Mouse (Mus musculus) ES-E14 (cell line): ENCODE measurements around the gene Tst. TPM values are rescaled to one million over a fixed set of nuclear protein-coding genes. Genes with fewer than 3 reads are reported as not detected.

Experiments
- DNase-seq: peaks from one replicate; pipeline ENCODE4 v3.0.0-alpha.2; 2013; ENCODE audit warnings: low read depth, low spot score
- H3K27ac ChIP-seq: 2 replicates; pipeline ENCODE4 v1.5.1; 2012; ENCODE audit warnings: low read depth, mild to moderate bottlenecking, low read length, moderate library complexity, mixed read lengths; ENCODE audit not compliant: poor library complexity, insufficient read depth, severe bottlenecking
- H3K36me3 ChIP-seq: 2 replicates; pipeline ENCODE4 v1.6.1; 2012; ENCODE audit warnings: mild to moderate bottlenecking, low read length, moderate library complexity, mixed read lengths; ENCODE audit not compliant: control insufficient read depth, poor library complexity, insufficient read depth, severe bottlenecking
- H3K4me1 ChIP-seq, 2 experiments: fragments of 150-350 bp in 1 of 2; sonication (generic) in 1 of 2; 2 replicates each; pipeline ENCODE4 v1.6.1; 2012; ENCODE audit warnings: low read length in 2 of 2, mild to moderate bottlenecking in 1 of 2, mixed read lengths in 1 of 2; ENCODE audit not compliant: control insufficient read depth in 2 of 2, insufficient read depth in 2 of 2, poor library complexity in 1 of 2
- H3K4me3 ChIP-seq, 2 experiments: fragments of 150-350 bp in 1 of 2; sonication (generic) in 1 of 2; 2 replicates each; pipeline ENCODE4 v1.5.1; 2012; ENCODE audit warnings: low read length in 2 of 2, low read depth in 1 of 2, mild to moderate bottlenecking in 1 of 2, mixed read lengths in 1 of 2; ENCODE audit not compliant: insufficient read depth in 1 of 2, poor library complexity in 1 of 2, severe bottlenecking in 1 of 2
- H3K9ac ChIP-seq: 2 replicates; pipeline ENCODE4 v1.6.1; 2012; ENCODE audit warnings: low read depth, mild to moderate bottlenecking, low read length, mixed read lengths; ENCODE audit not compliant: poor library complexity, insufficient read depth, severe bottlenecking
- H3K9me3 ChIP-seq: fragments of 150-350 bp; sonication (generic); 2 replicates; pipeline ENCODE4 v1.6.1; 2012; ENCODE audit warnings: low read depth, mild to moderate bottlenecking, low read length; ENCODE audit not compliant: control insufficient read depth, insufficient read depth
- CHD2 ChIP-seq: IDR thresholded peaks from 2 replicates; pipeline ENCODE4 v1.6.1; 2014; ENCODE audit warnings: mild to moderate bottlenecking, low read depth, low read length, inconsistent platforms
- HCFC1 ChIP-seq: IDR thresholded peaks from 2 replicates; pipeline ENCODE4 v1.6.1; 2012; ENCODE audit warnings: low read length, inconsistent platforms, borderline replicate concordance; ENCODE audit not compliant: insufficient read depth
- MAFK ChIP-seq: IDR thresholded peaks from 2 replicates; pipeline ENCODE4 v1.6.1; 2014; ENCODE audit warnings: mild to moderate bottlenecking, low read depth, low read length, inconsistent platforms; ENCODE audit not compliant: insufficient read depth
- ZC3H11A ChIP-seq: IDR thresholded peaks from 2 replicates; pipeline ENCODE4 v1.6.1; 2012; ENCODE audit warnings: low read depth, mild to moderate bottlenecking, inconsistent platforms, low read length, borderline replicate concordance
- ZNF384 ChIP-seq: IDR thresholded peaks from 2 replicates; pipeline ENCODE4 v1.6.1; 2012; ENCODE audit warnings: low read depth, low read length, inconsistent platforms
- in situ Hi-C, 2 experiments: fragments of 600-800 bp; cut with MboI; formaldehyde crosslinking; loops; one replicate each; pipeline ENCODE4 v1.15.1; 2025; ENCODE audit warnings: low sequenced_read_pairs in 2 of 2, inconsistent platforms in 1 of 2; ENCODE audit not compliant: unreplicated experiment in 2 of 2
- total RNA-seq: library from RNA; depleted of rRNA; stranded (reverse); fragments of 300-350 nt; gene quantifications from 2 replicates; pipeline ENCODE4 v1.2.3, GENCODE M21; 2012

Gene Tst
- total RNA-seq, 1 experiment, result 14.9 TPM

GRCm38 (mm10) chr15:78443857-78444256, 38.1 kb upstream of the Tst start:
- no peak overlapping the region for H3K9ac ChIP-seq
- no peak overlapping the region for H3K4me3 ChIP-seq
- in situ Hi-C loops, result no loop called here
- H3K4me1 ChIP-seq, result peaks cover 3 to 4% of the 10 kb centered on the region in 2 experiments; a peak in 2 of 4 replicates
- TF ChIP-seq CHD2, result no peak
- TF ChIP-seq HCFC1, result no peak
- no peak for TF ChIP-seq ZC3H11A
- no peak for TF ChIP-seq MAFK
- no peak for TF ChIP-seq ZNF384
- no peak for DNase-seq
- no peaks in the 10 kb centered on the region for H3K9me3 ChIP-seq
- no peak overlapping the region for H3K27ac ChIP-seq
- no peaks in the 10 kb centered on the region for H3K36me3 ChIP-seq

DNA sequence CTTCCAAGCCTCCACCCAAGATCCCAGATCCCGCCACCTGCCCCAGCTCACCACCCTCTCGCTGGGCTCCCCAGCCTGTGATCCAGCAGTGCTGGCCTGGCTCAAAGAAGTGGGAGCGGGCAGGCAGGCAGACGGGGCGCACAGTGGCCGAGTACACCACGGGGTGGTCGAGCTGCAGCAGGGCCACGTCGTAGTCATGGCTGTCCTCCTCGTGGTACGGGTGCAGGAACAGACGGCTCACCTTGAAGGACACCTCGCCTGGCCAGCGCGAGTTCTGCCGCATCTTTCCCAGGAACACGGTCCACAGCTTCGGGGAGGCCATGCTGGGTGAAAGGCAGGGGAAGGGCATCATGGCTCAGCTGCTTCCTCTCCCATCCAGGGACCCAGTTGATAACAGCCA, 36.5 kb upstream of the Tst start:
- DNase-seq, result no peak
- peaks cover 0 to 9% of the 10 kb centered on the region in 2 experiments; a peak in 2 of 4 replicates for H3K4me1 ChIP-seq
- in situ Hi-C loops, result no loop called here

DNA sequence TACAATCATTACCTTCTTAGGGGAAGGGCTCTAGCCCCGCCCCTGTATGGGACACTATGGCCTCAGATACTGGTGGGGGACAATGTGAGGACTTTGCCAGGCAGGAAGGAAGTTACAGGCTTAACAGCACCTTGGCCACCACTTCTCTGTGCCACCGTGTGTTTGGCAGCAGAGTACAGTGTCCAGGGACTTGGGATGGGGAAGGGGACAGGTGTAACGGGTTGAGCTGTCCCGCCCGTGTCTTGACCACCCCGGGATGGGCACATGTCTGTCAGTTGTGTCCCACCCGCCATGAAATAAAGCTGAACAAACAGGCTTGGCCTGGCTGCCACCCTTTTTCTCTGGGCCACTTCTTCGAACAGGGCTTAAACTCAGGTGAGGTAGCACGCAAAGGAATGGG, 33.3 kb upstream of the Tst start:
- H3K36me3 ChIP-seq, result peaks cover 8% of the 10 kb centered on the region; the same call in 1 of the 2 replicates
- in situ Hi-C loops, result no loop called here
- no peaks in the 10 kb centered on the region for H3K9me3 ChIP-seq
- H3K4me3 ChIP-seq, result no peak overlapping the region; a peak in 1 of 4 replicates
- no peak overlapping the region for H3K27ac ChIP-seq
- TF ChIP-seq CHD2 (no peak), ZNF384 (no peak), ZC3H11A (no peak), MAFK (no peak), HCFC1 (no peak)
- peaks cover 0 to 18% of the 10 kb centered on the region in 2 experiments; a peak in 2 of 4 replicates for H3K4me1 ChIP-seq
- no peak overlapping the region for H3K9ac ChIP-seq
- no peak for DNase-seq

More for the DNA sequence above, 36.5 kb upstream of the Tst start:
- Histone ChIP-seq H3K36me3 (no peaks in the 10 kb centered on the region), H3K9ac (no peak overlapping the region), H3K27ac (no peak overlapping the region), H3K9me3 (no peaks in the 10 kb centered on the region), H3K4me3 (no peak overlapping the region)
- no peak for TF ChIP-seq CHD2
- no peak for TF ChIP-seq HCFC1
- TF ChIP-seq ZNF384, result no peak
- TF ChIP-seq MAFK, result no peak
- no peak for TF ChIP-seq ZC3H11A

DNA sequence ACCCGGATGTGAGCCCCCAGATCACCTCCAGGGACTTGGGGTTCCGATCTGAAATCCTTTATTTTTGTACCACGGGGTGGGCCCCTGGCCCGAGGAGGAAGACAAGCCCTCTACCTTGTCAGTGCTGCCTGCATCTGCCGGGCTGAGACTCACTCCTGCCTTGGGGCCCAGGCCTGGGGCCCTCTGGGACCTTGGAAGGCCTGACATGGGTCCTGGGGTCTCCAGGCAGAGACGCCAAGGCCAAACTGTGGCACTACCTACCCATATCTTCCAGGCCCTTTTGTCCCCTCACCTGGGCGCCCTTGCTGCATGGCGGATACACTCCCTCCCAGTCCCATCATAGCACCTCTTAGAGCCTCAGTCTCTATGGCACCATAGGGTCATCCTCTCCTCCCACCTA, 32.8 kb upstream of the Tst start:
- no peak overlapping the region for H3K4me3 ChIP-seq
- H3K36me3 ChIP-seq, result peaks cover 13% of the 10 kb centered on the region; the same call in 1 of the 2 replicates
- in situ Hi-C loops, result no loop called here
- no peak overlapping the region for H3K27ac ChIP-seq
- no peaks in the 10 kb centered on the region for H3K9me3 ChIP-seq
- no peak overlapping the region for H3K9ac ChIP-seq
- peaks cover 0 to 18% of the 10 kb centered on the region in 2 experiments; a peak in 2 of 4 replicates for H3K4me1 ChIP-seq
- TF ChIP-seq MAFK (no peak), ZNF384 (no peak), ZC3H11A (no peak), CHD2 (no peak), HCFC1 (no peak)
- no peak for DNase-seq

DNA sequence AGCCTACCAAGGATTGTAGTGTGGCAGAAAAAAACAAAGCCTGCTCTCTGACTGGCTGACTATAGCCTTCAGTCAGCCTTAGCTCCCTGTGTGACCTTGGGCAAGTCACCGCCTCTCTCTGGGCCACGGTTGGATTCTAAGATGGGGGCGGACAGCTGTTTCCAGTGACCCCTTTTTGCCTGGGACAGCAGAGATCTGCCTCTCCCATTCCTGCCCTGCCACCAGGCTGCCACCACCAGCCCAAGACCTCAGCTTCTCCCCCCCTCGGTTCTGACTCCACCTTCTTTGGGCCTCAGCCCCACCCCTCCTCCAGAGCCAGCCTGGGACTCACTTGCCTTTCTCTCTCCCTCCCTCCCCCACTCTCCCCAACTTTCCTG, 32.3 kb upstream of the Tst start:
- in situ Hi-C loops, result no loop called here
- Histone ChIP-seq H3K9ac (no peak overlapping the region), H3K27ac (no peak overlapping the region)

More for the DNA sequence above, 32.3 kb upstream of the Tst start:
- TF ChIP-seq ZC3H11A (no peak), CHD2 (no peak), ZNF384 (no peak), MAFK (no peak), HCFC1 (no peak)
- no peak overlapping the region for H3K4me3 ChIP-seq
- DNase-seq, result no peak
- H3K4me1 ChIP-seq, result peaks cover 0 to 18% of the 10 kb centered on the region in 2 experiments; a peak in 2 of 4 replicates
- peaks cover 13% of the 10 kb centered on the region; the same call in 1 of the 2 replicates for H3K36me3 ChIP-seq
- H3K9me3 ChIP-seq, result no peaks in the 10 kb centered on the region
